Mouse (Mus musculus): ENCODE measurements around the gene Znrf1. TPM values are rescaled to one million over a fixed set of nuclear protein-coding genes. Genes with fewer than 3 reads are reported as not detected.
A peak's percentile ranks its signal among the peaks of the same experiment; 100 is the strongest.
"Not testable (repeated sequence)": the region's sequence is repeated elsewhere in the genome, so short reads cannot be mapped to it uniquely, and the experiment has no call there.

Gene Znrf1
- total RNA-seq, 2 experiments from 2014 or later: 168 to 171 TPM

DNA sequence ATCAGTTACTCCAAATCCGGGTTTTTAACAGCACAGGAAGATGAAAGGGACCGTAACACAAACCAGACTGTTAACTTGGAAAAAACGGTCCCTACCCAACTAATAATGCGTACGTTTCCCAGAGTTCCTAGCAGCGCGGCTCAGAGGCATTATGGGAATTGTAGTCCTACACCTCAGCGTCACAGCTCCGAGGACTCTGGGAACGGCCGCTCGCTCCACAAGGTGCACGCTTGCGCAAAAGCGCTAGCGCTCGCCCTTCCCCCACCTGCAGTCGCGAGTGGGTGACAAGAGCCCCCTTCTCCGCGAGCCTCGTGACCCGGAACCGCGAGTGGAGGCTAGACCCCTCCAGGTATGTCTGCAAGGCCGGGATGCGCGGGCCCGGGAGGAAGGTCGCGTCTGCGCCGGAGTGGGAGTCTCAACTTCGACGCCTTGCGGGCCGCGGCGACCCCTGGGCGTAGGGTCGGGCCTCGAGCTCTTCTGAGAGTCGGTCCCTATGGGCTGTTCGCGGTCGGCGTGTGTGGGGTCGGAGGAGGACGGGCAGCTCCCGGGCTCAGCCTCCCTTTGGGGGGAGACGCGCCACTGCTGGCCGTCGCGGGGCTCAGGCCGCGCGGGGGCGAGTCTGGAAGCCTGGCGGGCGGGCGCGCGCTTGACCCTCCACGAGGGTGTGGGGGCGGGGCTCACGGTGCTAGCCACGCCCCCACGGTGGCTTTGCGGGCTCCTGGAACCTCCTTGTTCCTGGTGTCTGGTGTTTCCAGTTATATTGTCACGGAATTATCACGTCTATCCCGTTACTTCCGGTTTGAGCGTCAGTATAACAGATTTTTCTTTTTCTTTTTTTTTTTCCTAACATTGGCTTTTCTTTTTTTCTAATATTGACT lies 107.6 kb downstream of the Znrf1 start, which contains the start of gene Zfp1:
Zfp1 (plus strand) TSS at position 138 of the 878 bp plus-strand sequence.
- peak; percentile 93 to 96 for DNase-seq (ENCODE audit: extremely low spot score in 1 of 2, low spot score in 2 of 2)
- intact Hi-C loops (cut with DNase I): loop anchor here (5.0 kb wide), 1 partner anchor 106 kb away; the partner anchor contains the start of gene Znrf1

DNA sequence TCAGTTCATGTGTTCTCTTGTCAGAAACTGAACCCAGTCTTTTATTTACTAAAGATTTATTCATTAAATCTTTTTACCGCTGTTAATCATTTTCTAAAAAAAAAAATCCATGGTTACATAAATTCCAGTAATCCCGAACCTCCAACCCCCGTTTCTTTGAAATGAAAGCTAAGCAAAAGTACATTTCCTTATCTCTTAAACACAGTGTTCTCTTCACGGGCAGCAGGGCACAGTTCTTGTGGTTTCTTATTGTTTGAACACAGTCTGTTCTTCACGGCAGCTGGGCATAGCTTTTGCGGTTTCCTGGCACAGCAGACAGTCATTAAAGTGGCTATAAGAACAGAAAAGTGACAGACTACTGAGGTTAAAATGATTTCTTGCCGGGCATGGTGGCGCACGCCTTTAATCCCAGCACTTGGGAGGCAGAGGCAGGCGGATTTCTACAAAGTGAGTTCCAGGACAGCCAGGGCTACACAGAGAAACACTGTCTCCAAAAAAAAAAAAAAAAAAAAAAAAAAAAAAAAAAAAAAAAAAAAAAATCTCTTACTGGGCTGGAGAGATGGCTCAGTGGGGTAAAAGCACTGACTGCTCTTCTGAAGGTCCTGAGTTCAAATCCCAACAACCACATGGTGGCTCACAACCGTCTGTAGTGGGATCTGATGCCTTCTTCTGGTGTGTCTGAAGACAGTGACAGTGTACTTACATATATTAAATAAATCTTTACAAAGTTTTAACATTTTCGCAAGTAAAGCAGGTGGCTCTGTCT lies 108.6 kb downstream of the Znrf1 start:
- intact Hi-C loops (cut with DNase I): loop anchor here (5.0 kb wide), 1 partner anchor 107 kb away; the partner anchor contains the start of gene Znrf1
- not testable (repeated sequence) for DNase-seq (ENCODE audit: extremely low spot score in 1 of 2, low spot score in 2 of 2)

- DNase-seq (ENCODE audit: extremely low spot score in 1 of 2, low spot score in 2 of 2): no peak
- intact Hi-C loops (cut with DNase I): no loop called here
Observed at GRCm38 (mm10) chr8:111645715-111646114, 109.8 kb downstream of the Znrf1 start.

GRCm38 (mm10) chr8:111648834-111649233 lies 112.9 kb downstream of the Znrf1 start:
- no peak for DNase-seq (ENCODE audit: extremely low spot score in 1 of 2, low spot score in 2 of 2)
- intact Hi-C loops (cut with DNase I): no loop called here

DNA sequence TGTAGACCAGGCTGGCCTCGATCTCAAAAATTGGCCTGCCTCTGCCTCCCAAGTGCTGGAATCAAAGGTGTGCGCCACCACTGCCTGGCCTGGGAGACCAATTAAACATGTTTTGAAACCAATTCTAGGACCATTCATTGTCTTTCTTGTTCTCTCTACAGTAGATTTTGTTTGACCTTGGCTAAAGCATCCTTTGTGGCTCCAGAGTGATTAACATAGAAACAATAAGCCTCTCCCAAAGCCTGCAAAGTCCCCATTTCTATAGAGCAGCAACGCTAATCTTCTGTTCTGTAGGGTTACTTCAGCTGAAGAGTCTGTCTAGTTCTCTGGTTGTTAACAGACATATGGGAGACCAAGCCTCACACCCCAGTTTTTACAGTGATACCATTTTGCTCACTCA lies 114.8 kb downstream of the Znrf1 start:
- intact Hi-C loops (cut with DNase I): no loop called here
- DNase-seq (ENCODE audit: extremely low spot score in 1 of 2, low spot score in 2 of 2): no peak

GRCm38 (mm10) chr8:111653524-111653923 lies 117.6 kb downstream of the Znrf1 start:
- no peak for DNase-seq (ENCODE audit: extremely low spot score in 1 of 2, low spot score in 2 of 2)

DNA sequence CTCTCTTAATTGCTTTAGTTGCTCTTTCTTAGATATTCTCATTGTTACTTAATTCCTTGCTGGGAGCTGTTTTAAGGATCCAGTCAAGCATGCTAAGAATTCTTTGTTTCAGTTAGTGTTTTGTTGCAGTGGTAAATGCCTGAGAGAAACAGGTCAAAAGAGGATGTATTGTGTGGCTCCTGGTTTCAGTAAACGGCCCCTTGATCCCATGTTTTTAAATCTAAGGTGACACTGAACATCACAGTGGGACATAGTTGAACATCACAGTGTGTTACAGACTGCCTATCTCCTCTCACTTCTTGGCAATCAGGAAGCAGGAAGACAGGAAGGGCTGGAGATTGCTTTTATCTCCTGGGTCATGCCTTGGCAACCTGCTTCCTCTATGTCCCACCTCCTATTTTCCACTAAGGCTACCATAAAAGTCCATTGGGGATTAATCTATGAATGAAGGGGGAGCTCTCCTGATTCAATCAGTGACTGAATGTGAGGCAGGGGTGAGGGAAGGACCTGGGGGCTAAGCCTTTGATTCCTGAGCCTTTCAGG lies 121.5 kb downstream of the Znrf1 start:
- intact Hi-C loops (cut with DNase I): no loop called here
- no peak for DNase-seq (ENCODE audit: extremely low spot score in 1 of 2, low spot score in 2 of 2)

More at GRCm38 (mm10) chr8:111653524-111653923, 117.6 kb downstream of the Znrf1 start:
- intact Hi-C loops (cut with DNase I): no loop called here

DNA sequence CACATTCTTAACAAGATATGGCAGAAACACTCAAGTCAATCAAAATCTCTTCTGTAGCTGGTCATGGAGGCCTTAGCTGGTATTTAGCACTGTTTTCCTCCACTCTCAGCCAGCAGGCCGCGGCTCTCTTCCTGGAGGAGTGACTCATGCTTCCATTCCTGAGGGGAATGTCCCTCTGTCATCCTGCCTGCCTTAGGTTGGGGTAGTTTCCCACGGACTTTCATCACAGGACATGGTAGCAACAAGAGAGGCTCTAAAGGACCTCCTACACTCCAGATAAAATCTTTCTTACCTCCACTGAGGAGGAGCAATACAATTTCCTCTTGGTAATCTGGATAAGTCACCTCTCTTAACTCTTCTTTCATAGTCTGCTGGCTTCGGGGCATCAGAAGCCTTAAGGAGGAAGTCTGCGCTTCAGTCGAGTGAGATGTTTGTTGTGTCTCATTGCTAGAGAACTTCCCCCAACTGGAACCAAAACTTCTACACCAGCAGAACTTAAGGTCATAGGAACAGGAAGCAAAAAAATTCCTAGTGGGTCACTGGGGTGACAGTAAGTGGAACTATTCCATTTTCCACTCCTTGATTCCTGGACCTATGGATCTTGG lies 123.0 kb downstream of the Znrf1 start:
- peak in 1 of 2 experiments; percentile 31 for DNase-seq (ENCODE audit: extremely low spot score in 1 of 2, low spot score in 2 of 2)
- intact Hi-C loops (cut with DNase I): no loop called here

DNA sequence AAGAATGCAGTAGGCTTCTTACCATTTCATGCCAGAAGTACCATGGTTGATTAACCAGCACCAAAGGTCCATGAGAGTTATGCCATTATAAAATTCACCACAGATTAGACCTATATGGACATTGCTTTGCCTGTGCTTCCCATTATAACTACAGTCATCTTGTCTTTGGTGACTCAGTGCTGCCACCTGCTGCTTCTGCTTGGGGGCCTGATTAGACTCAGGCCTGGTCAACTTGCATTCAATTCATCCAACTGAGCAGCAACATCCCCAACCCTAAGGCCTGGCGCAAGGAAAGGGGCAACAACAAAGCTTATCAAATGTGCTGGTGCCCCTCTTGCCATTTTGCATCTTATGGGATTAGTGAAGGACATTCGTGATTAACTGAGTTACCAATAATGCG lies 126.6 kb downstream of the Znrf1 start:
- intact Hi-C loops (cut with DNase I): loop anchor here (10.0 kb wide), 1 partner anchor 318 kb away; no protein-coding TSS in a partner anchor
- peak; percentile 35 to 75 for DNase-seq (ENCODE audit: extremely low spot score in 1 of 2, low spot score in 2 of 2)

DNA sequence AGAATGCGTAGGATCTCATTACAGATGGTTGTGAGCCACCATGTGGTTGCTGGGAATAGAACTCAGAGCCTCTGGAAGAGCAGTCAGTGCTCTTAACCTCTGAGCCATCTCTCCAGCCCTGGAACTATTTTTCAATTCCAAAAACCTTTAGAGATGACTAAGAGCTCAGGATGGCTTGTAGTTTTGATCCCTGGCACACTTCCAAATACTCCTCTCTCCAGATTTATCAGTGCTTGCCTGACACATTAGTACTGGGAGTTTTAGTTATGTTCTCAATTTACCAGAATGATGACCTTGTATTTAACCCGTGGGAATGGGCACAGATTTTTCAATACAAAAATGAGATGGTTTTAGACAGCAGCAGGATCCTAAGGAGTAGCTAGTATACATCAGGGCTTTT lies 130.9 kb downstream of the Znrf1 start:
- intact Hi-C loops (cut with DNase I): loop anchor here (10.0 kb wide), 1 partner anchor 322 kb away; no protein-coding TSS in a partner anchor
- no peak for DNase-seq (ENCODE audit: extremely low spot score in 1 of 2, low spot score in 2 of 2)

Other genes starting within 250 kb of the Znrf1 start
- gene Rfwd3, start 235.9 kb upstream of the Znrf1 start, total RNA-seq (2021): 10 to 100 TPM; 17.4 to 17.7 TPM
- gene Mlkl, start 197.9 kb upstream of the Znrf1 start, total RNA-seq (2021): under 1 TPM; 0.34 to 0.58 TPM
- gene Fa2h, start 142.3 kb upstream of the Znrf1 start, total RNA-seq (2021): 1 to 10 TPM; 4.1 to 5.1 TPM
- gene Wdr59, start 14.0 kb upstream of the Znrf1 start, total RNA-seq (2021): 10 to 100 TPM; 21.2 to 22.0 TPM
- 1 to 10 TPM; 1.9 to 2.2 TPM for gene Ldhd, start 94.3 kb downstream of the Znrf1 start, total RNA-seq (2021)
- gene Zfp1, start 107.3 kb downstream of the Znrf1 start, total RNA-seq (2021): 10 to 100 TPM; 21.9 to 22.7 TPM
- not detected for gene Ctrb1, start 154.9 kb downstream of the Znrf1 start, total RNA-seq (2021)
- gene Bcar1, start 207.7 kb downstream of the Znrf1 start, total RNA-seq (2021): 10 to 100 TPM; 46.6 to 48.1 TPM